Mouse (Mus musculus) kidney, adult 2 months (tissue): ENCODE measurements at regions not wholly inside any gene's neighbourhood (a gene's known extent, or its start where the extent isn't known, plus 50 kb on each side); places are given as distances from the start of the nearest gene placed in this dataset.

Experiments used
- DNase-seq: peaks from one replicate; pipeline ENCODE4 v3.0.0; 2021
- H3K27ac ChIP-seq: fragments of 200-500 bp; 2 replicates; pipeline ENCODE4 v1.5.1; 2012; ENCODE audit warnings: low read depth, low read length, control low read depth, inconsistent platforms; ENCODE audit not compliant: insufficient read depth
- H3K27me3 ChIP-seq: fragments of 200-500 bp; replicated peaks from 2 replicates; pipeline ENCODE4 v1.6.1; 2012; ENCODE audit warnings: mild to moderate bottlenecking, moderate library complexity, low read length, inconsistent platforms; ENCODE audit not compliant: control insufficient read depth, insufficient read depth
- H3K36me3 ChIP-seq: fragments of 200-500 bp; 2 replicates; pipeline ENCODE4 v1.6.1; 2012; ENCODE audit warnings: mild to moderate bottlenecking, moderate library complexity, low read length, inconsistent platforms; ENCODE audit not compliant: control insufficient read depth, insufficient read depth
- H3K4me1 ChIP-seq: fragments of 200-500 bp; 2 replicates; pipeline ENCODE4 v1.6.1; 2011; ENCODE audit warnings: low read length; ENCODE audit not compliant: control insufficient read depth, insufficient read depth
- H3K4me3 ChIP-seq: fragments of 200-500 bp; 2 replicates; pipeline ENCODE4 v1.5.1; 2011; ENCODE audit warnings: mild to moderate bottlenecking, low read depth, low read length, control low read depth; ENCODE audit not compliant: insufficient read depth
- CTCF ChIP-seq: fragments of 200-500 bp; conservative IDR thresholded peaks from 2 replicates; pipeline ENCODE4 v1.5.1; 2011; ENCODE audit warnings: low read depth, mild to moderate bottlenecking, control low read depth, low read length, moderate library complexity, mixed read lengths; ENCODE audit not compliant: insufficient read depth, insufficient read length
- POLR2A ChIP-seq: fragments of 200-500 bp; IDR thresholded peaks from one replicate; pipeline ENCODE4 v1.6.1; 2011; ENCODE audit warnings: low read depth, low read length, control low read depth
- WGBS: fragments of 180-500 bp; shearing (Covaris S2); methylation state at CpG from one replicate; pipeline ENCODE4 v1.1.7; 2018; 5-methylcytosine and 5-hydroxymethylcytosine counted together

DNA sequence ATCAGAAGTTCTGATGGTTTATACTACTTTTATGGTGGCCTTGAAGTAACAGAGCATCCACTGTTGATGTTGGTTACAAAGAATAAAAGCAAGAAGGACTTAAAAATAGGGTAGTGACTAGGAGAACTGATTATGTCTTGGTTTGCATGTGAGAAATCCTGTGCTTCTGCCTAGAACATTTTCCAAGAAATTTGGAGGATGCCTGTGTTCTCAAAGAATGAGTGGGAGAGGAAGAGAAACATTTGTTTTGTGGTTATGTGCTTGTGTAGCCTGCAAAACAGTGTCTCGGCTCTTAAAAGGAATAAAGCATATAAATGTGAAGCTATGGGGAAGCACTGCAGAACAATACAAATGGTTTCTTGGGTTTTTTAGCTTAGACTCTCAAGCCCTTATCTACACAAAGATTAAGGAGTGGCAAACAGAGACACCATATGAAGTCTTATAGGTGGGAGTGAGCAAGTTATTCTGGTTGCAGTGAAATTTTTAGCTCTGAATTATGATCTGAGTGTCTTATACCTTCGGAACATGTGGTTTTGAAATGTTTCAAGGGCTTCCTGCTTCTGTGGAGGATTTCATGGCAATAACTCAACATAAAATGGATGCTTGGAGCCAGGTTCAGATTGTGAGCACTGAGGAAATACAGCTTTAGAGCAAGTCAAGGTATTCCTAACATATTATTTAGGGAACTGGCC lies 372.1 kb upstream of the Man1a start:
- no peaks in the 10 kb centered on the region for H3K4me1 ChIP-seq
- TF ChIP-seq CTCF: no peak
- TF ChIP-seq POLR2A: no peak
- 74% methylated on average over 2 of the region's 2 CpGs for WGBS

DNA sequence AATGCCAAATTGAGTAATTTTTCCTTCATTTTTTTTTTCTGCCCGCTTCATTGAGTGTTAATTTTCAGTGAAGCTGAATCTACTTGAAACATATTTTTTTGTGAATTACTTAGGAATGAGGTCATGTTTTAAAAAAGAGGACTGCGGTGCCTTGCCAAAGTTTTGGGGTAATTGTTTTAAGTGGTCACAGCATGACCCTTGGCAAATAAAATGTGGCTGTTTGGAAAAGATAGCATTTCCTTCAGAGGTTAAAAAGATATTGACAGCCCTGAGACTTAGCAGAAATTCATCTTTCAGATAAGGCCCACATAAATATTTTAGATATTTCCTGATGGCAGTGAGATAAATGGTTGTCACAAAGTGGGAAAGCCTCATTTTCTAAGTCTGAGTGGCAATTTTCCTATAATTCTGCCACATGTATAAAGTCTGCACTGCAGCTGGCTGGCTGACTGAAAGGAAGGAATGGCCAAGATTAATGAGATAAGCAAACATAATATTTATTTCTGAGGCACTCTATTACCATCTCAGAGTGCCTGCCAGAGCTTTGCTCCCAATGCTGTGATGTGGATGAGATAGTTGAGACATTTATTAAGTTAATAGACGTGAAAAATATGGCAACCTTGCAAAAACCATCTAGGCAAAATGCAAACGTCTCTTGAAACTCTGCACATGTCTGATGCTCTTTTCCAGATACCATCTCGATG lies 327.0 kb upstream of the Man1a start:
- Histone ChIP-seq H3K27ac (no peak overlapping the region), H3K36me3 (no peaks in the 10 kb centered on the region), H3K27me3 (no peaks in the 10 kb centered on the region), H3K4me1 (no peaks in the 10 kb centered on the region), H3K4me3 (no peak overlapping the region)
- TF ChIP-seq POLR2A (no peak), CTCF (no peak)
- DNase-seq: peak; percentile 7
- WGBS: 50% methylated on average over 5 of the region's 5 CpGs

More for the DNA sequence above, 372.1 kb upstream of the Man1a start:
- H3K27me3 ChIP-seq: no peaks in the 10 kb centered on the region
- DNase-seq: no peak
- no peaks in the 10 kb centered on the region for H3K36me3 ChIP-seq
- no peak overlapping the region for H3K4me3 ChIP-seq
- no peak overlapping the region for H3K27ac ChIP-seq

DNA sequence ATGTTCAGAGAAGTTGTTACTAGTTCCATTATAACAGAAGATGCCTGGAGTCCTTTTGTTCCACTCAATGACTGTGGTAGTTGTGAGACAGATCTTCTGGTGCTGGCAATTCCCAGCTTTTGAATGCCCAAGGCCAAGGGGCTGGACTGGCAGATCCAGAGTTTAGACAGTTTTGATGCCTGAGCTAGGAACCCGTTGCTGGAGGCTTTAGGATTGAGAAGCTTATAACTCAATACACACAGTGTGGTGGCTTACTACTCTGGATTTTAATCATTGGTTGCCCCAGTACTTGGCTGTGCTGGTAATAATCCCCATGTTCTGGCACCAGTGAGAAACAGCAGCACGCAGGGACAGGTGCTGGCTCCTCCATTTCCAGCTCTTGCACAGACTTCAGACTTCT lies 307.3 kb upstream of the Man1a start:
- WGBS: 87% methylated on average over 2 of the region's 2 CpGs
- DNase-seq: no peak
- TF ChIP-seq CTCF (no peak), POLR2A (no peak)
- H3K4me3 ChIP-seq: no peak overlapping the region
- H3K36me3 ChIP-seq: no peaks in the 10 kb centered on the region
- no peak overlapping the region for H3K27ac ChIP-seq
- no peaks in the 10 kb centered on the region for H3K27me3 ChIP-seq
- H3K4me1 ChIP-seq: no peaks in the 10 kb centered on the region

DNA sequence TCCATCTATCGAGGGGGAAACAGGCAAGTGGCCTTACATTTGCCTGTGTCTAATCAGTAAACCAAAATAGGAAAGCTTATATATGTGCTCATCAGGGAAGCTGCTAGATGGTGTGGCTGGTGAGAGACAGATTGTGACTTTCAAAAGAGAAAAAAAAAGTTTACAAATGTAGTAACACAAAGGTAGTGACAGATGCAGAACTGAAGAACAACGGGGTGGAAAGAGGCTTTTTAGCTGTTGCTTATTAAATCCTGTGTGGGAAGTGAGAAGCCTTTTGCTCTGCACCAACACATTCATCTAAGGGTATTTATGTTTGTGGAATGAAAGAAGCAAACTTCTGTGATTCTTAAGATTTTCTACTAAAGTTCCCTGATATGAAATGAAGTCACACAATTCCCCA lies 305.1 kb upstream of the Man1a start:
- no peaks in the 10 kb centered on the region for H3K4me1 ChIP-seq
- H3K27me3 ChIP-seq: no peaks in the 10 kb centered on the region
- H3K4me3 ChIP-seq: no peak overlapping the region
- WGBS: 85% methylated on average over 2 of the region's 2 CpGs
- DNase-seq: no peak
- TF ChIP-seq CTCF (no peak), POLR2A (no peak)
- no peak overlapping the region for H3K27ac ChIP-seq
- H3K36me3 ChIP-seq: no peaks in the 10 kb centered on the region

DNA sequence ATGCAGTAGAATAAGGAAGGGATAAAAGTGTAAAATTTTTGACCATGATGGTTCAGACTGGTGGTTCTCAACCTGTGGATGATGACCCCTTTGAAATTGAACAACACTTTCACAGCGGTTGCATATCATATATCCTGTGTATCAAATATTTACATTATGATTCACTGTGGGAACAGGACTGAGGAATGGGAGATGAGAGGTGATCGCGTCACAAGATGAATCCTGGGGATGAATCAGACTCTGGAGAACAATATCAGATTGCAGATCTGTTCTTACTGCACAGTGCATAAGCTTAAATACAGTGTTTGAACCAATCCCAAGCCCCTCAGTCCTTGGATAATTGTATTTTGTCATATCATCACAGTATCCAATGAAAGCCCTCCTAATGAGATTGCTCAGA lies 292.7 kb upstream of the Man1a start:
- no peak for DNase-seq
- no peak overlapping the region for H3K27ac ChIP-seq
- H3K36me3 ChIP-seq: no peaks in the 10 kb centered on the region
- TF ChIP-seq POLR2A: no peak
- TF ChIP-seq CTCF: no peak
- H3K27me3 ChIP-seq: no peaks in the 10 kb centered on the region
- no peaks in the 10 kb centered on the region for H3K4me1 ChIP-seq
- WGBS: 94% methylated on average over 3 of the region's 3 CpGs
- no peak overlapping the region for H3K4me3 ChIP-seq

DNA sequence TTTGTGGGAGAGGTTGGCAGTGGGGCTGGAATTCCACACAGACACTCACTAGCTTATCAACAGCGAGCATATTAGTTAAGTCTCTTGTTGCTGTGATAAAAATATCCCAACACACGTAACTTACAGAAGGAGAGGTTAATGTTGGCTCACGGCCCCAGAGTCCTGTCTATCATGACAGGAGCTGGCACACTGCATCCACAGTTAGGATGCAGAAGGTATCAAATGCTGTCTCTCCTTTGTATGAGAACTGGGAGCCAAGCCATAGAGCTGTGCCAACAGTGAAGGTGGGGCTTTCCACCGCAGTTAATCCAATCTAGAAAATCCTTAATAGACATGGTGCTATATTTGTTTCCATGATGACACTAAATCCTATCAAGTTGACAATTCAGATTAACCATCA lies 288.9 kb upstream of the Man1a start:
- no peak for TF ChIP-seq CTCF
- no peak for TF ChIP-seq POLR2A
- 51% methylated on average over 4 of the region's 4 CpGs for WGBS
- Histone ChIP-seq H3K36me3 (no peaks in the 10 kb centered on the region), H3K4me1 (no peaks in the 10 kb centered on the region), H3K27me3 (no peaks in the 10 kb centered on the region), H3K4me3 (no peak overlapping the region), H3K27ac (no peak overlapping the region)
- no peak for DNase-seq

DNA sequence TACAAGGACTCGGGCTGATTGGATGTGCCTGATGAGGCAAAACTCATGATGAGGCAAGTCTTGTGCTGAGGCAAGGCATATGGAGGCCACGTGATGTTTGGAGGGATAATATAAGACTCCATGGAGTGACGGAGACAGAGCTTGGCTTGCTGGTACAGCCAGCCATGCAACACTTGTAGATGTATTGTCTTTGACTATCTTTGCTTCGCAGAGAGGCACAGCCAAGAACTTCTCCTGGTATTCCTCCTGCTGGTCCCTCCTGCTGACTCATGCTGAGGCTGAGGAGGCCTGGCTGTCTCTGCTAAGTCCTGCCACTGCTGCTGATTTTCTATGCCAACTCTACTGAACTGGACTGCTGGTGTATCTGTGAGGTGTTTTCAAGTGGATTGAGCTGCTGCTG lies 260.8 kb upstream of the Man1a start:
- no peaks in the 10 kb centered on the region for H3K36me3 ChIP-seq
- DNase-seq: no peak
- H3K27me3 ChIP-seq: no peaks in the 10 kb centered on the region
- WGBS: 83% methylated on average over 4 of the region's 4 CpGs
- no peak for TF ChIP-seq CTCF
- TF ChIP-seq POLR2A: no peak
- H3K4me3 ChIP-seq: no peak overlapping the region
- H3K4me1 ChIP-seq: no peaks in the 10 kb centered on the region
- H3K27ac ChIP-seq: no peak overlapping the region
